Mouse (Mus musculus) heart, embryonic 11.5 days (tissue): ENCODE data around the gene Taf5. TPM values are rescaled to one million over a fixed set of nuclear protein-coding genes. Genes with fewer than 3 reads are reported as not detected.
A peak's percentile ranks its signal among the peaks of the same experiment; 100 is the strongest.

Experiments used
- ATAC-seq: fragments of 200-750 bp; cut with Nextera tagmentation; replicated peaks from 2 replicates; pipeline ENCODE4 v1.8.0; 2017; ENCODE audit warnings: moderate library complexity; ENCODE audit not compliant: insufficient number of reproducible peaks, low FRiP score, low TSS enrichment
- H3K27ac ChIP-seq: fragments of 300-500 bp; sonication (generic); 2 replicates; pipeline ENCODE4 v1.5.1; 2014; ENCODE audit warnings: mild to moderate bottlenecking, low read depth, low read length
- H3K27me3 ChIP-seq: fragments of 300-500 bp; sonication (generic); 2 replicates; pipeline ENCODE4 v1.6.1; 2014; ENCODE audit warnings: mild to moderate bottlenecking, low read length, mixed read lengths; ENCODE audit not compliant: control insufficient read depth, insufficient read depth
- H3K36me3 ChIP-seq: fragments of 300-500 bp; sonication (generic); 2 replicates; pipeline ENCODE4 v1.6.1; 2014; ENCODE audit warnings: mild to moderate bottlenecking, low read length, moderate library complexity, mixed read lengths; ENCODE audit not compliant: control insufficient read depth, insufficient read depth
- H3K4me1 ChIP-seq: fragments of 300-500 bp; sonication (generic); 2 replicates; pipeline ENCODE4 v1.6.1; 2014; ENCODE audit warnings: low read length; ENCODE audit not compliant: control insufficient read depth, insufficient read depth
- H3K4me2 ChIP-seq: fragments of 300-500 bp; sonication (generic); 2 replicates; pipeline ENCODE4 v1.6.1; 2014; ENCODE audit warnings: mild to moderate bottlenecking, moderate library complexity
- H3K4me3 ChIP-seq: fragments of 300-500 bp; sonication (generic); 2 replicates; pipeline ENCODE4 v1.5.1; 2014; ENCODE audit warnings: low read depth, low read length
- H3K9ac ChIP-seq: fragments of 300-500 bp; sonication (generic); 2 replicates; pipeline ENCODE4 v1.6.1; 2014; ENCODE audit warnings: mild to moderate bottlenecking, low read depth, low read length, moderate library complexity
- H3K9me3 ChIP-seq: fragments of 300-500 bp; sonication (generic); replicated peaks from 2 replicates; pipeline ENCODE4 v1.6.1; 2016; ENCODE audit warnings: low read length; ENCODE audit not compliant: control insufficient read depth
- WGBS: fragments of 180-500 bp; shearing (Covaris S2); extraction: QIAGEN DNeasy Blood & Tissue Kit; methylation state at CpG from one replicate; pipeline ENCODE4 v1.1.7; 2014; ENCODE audit not compliant: insufficient replicate concordance; 5-methylcytosine and 5-hydroxymethylcytosine counted together
- polyA plus RNA-seq: library from polyadenylated mRNA; unstranded; fragments of >200 nt; fragmentation: Nextera tagmentation; extraction: Ambion mirVana; gene quantifications from 2 replicates; pipeline ENCODE4 v1.2.1, GENCODE M21; 2014

Gene Taf5
- polyA plus RNA-seq, 1 experiment from 2014 or later = 5.5 TPM

DNA sequence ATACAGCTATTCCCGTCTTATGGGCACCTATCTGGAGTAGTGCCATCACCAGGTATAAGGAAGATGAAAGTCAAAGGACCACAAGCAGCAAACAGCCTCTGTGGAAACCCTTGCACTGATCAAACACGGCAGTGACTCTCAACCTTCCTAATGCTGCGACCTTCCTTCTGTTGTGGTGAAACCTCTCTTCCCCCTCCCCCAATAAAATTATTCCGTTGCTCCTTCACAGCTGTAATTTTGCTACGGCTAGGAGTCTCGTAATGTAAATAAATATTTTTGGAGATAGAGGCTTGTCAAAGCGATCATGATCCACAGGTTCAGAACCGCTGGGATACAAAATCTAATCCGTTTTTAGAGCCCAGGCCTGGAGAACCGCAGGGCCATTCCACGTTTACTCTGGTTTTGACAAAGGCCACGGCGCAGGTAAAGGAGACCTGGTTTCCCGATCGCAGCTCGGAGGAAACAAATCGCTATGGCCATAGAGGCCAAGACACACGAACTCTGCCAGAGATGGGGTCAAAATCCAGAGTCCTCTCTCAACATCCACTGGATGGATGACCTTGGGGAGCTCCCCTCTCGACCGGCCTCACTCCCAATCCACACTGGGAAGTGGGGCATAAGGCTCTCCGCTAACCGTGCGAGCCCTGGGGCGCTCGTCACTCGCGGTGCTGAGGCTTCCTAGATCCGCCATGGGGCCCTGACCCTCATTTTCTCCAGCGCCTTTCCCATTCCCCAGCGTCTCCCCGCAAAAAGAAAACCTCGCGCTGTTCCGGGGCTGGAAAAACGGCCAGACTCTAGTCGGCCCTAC is 22.4 kb downstream of the Taf5 start:
- Histone ChIP-seq H3K4me1 (peaks cover 20% of the 10 kb centered on the region), H3K4me3 (peak overlapping the region; percentile 96)
- 2% methylated on average over 36 of the region's 36 CpGs for WGBS

GRCm38 (mm10) chr19:47090550-47091156 is 23.1 kb downstream of the Taf5 start, which contains the start of the genes Usmg5 and Pdcd11:
Gene Usmg5 (minus strand): TSS chr19:47090647.
Gene Pdcd11 (plus strand): TSS chr19:47090768.
- H3K27ac ChIP-seq = peak within 1 kb of the TSS; percentile 89
- no peaks in the 10 kb centered on the region for H3K9me3 ChIP-seq
- no peaks in the 10 kb centered on the region for H3K27me3 ChIP-seq
- H3K36me3 ChIP-seq = peaks cover 8% of the 10 kb centered on the region
- WGBS = under 1% methylated on average over 56 of the region's 56 CpGs
- H3K4me1 ChIP-seq = peaks cover 20% of the 10 kb centered on the region
- H3K4me2 ChIP-seq = peak within 1 kb of the TSS; percentile 94
- ATAC-seq = peak; percentile 96
- peak within 1 kb of the TSS; percentile 96 for H3K4me3 ChIP-seq
- H3K9ac ChIP-seq = peak within 1 kb of the TSS; percentile 99

More for the DNA sequence above, 22.4 kb downstream of the Taf5 start:
- H3K27ac ChIP-seq = peak overlapping the region; percentile 89
- H3K36me3 ChIP-seq = peaks cover 4% of the 10 kb centered on the region
- no peaks in the 10 kb centered on the region for H3K9me3 ChIP-seq
- ATAC-seq = peak; percentile 58
- no peaks in the 10 kb centered on the region for H3K27me3 ChIP-seq
- H3K9ac ChIP-seq = peak overlapping the region; percentile 99
- H3K4me2 ChIP-seq = peak overlapping the region; percentile 94

DNA sequence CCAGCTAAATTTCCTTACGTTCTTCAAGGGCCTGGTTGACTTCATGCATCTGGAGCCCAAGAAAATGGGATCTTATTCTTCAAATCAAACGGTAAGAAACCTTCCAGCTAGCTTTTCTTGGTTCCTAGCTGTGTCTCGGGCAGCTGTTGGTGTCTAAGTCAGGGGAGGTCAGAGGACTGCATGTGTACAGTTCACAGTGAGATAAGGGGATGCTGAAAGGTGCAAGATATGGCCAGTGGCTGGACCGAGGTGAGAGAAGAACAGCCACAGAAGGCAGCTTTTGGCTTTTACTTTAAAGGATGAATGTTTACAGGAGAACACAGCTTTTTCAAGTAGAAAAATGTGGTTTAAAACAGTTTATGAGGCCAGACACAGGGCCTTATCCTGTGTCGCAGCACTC is 33.5 kb downstream of the Taf5 start:
- H3K9me3 ChIP-seq = no peaks in the 10 kb centered on the region
- H3K4me2 ChIP-seq = no peak overlapping the region
- no peaks in the 10 kb centered on the region for H3K27me3 ChIP-seq
- H3K4me1 ChIP-seq = no peaks in the 10 kb centered on the region
- no peak overlapping the region for H3K27ac ChIP-seq
- WGBS = 70% methylated on average over 5 of the region's 5 CpGs
- peaks cover 40% of the 10 kb centered on the region for H3K36me3 ChIP-seq
- no peak overlapping the region for H3K4me3 ChIP-seq
- H3K9ac ChIP-seq = no peak overlapping the region
- no peak for ATAC-seq

GRCm38 (mm10) chr19:47104641-47105271 is 37.2 kb downstream of the Taf5 start:
- H3K27me3 ChIP-seq = no peaks in the 10 kb centered on the region
- peaks cover 55% of the 10 kb centered on the region for H3K36me3 ChIP-seq
- no peaks in the 10 kb centered on the region for H3K4me1 ChIP-seq
- ATAC-seq = no peak
- no peak overlapping the region for H3K4me2 ChIP-seq
- 85% methylated on average over 9 of the region's 9 CpGs for WGBS
- H3K27ac ChIP-seq = no peak overlapping the region
- no peaks in the 10 kb centered on the region for H3K9me3 ChIP-seq
- H3K4me3 ChIP-seq = no peak overlapping the region
- no peak overlapping the region for H3K9ac ChIP-seq

- H3K9ac ChIP-seq = no peak overlapping the region
- no peak overlapping the region for H3K4me3 ChIP-seq
- H3K27ac ChIP-seq = no peak overlapping the region
- H3K27me3 ChIP-seq = no peaks in the 10 kb centered on the region
- H3K4me1 ChIP-seq = no peaks in the 10 kb centered on the region
- WGBS = 85% methylated on average over 2 of the region's 2 CpGs
- no peak for ATAC-seq
- H3K4me2 ChIP-seq = no peak overlapping the region
- H3K36me3 ChIP-seq = peaks cover 38% of the 10 kb centered on the region
- H3K9me3 ChIP-seq = no peaks in the 10 kb centered on the region
These were observed 51.1 kb downstream of the Taf5 start for GRCm38 (mm10) chr19:47118634-47119033.

GRCm38 (mm10) chr19:47121054-47121453 is 53.5 kb downstream of the Taf5 start:
- Histone ChIP-seq H3K4me2 (no peak overlapping the region), H3K9ac (no peak overlapping the region), H3K9me3 (no peaks in the 10 kb centered on the region), H3K27ac (no peak overlapping the region), H3K4me1 (no peaks in the 10 kb centered on the region), H3K36me3 (peaks cover 28% of the 10 kb centered on the region), H3K27me3 (no peaks in the 10 kb centered on the region), H3K4me3 (no peak overlapping the region)
- no peak for ATAC-seq
- WGBS = 46% methylated on average over 4 of the region's 4 CpGs

- Histone ChIP-seq H3K4me3 (no peak overlapping the region), H3K9ac (no peak overlapping the region), H3K27ac (no peak overlapping the region), H3K27me3 (no peaks in the 10 kb centered on the region), H3K4me1 (no peaks in the 10 kb centered on the region), H3K36me3 (peaks cover 34% of the 10 kb centered on the region), H3K4me2 (no peak overlapping the region), H3K9me3 (no peaks in the 10 kb centered on the region)
- 18% methylated on average over 2 of the region's 2 CpGs for WGBS
- ATAC-seq = no peak
These were observed 55.3 kb downstream of the Taf5 start for GRCm38 (mm10) chr19:47122802-47123201.

GRCm38 (mm10) chr19:47128164-47128563 is 60.6 kb downstream of the Taf5 start:
- peaks cover 41% of the 10 kb centered on the region for H3K36me3 ChIP-seq
- H3K4me1 ChIP-seq = no peaks in the 10 kb centered on the region
- H3K9me3 ChIP-seq = no peaks in the 10 kb centered on the region

More at GRCm38 (mm10) chr19:47128164-47128563, 60.6 kb downstream of the Taf5 start:
- WGBS = 96% methylated on average over 10 of the region's 10 CpGs
- Histone ChIP-seq H3K4me2 (no peak overlapping the region), H3K27ac (no peak overlapping the region), H3K27me3 (no peaks in the 10 kb centered on the region), H3K4me3 (no peak overlapping the region), H3K9ac (no peak overlapping the region)
- no peak for ATAC-seq
